Mouse (Mus musculus): ENCODE data around the gene Casc3.

Gene Casc3

DNA sequence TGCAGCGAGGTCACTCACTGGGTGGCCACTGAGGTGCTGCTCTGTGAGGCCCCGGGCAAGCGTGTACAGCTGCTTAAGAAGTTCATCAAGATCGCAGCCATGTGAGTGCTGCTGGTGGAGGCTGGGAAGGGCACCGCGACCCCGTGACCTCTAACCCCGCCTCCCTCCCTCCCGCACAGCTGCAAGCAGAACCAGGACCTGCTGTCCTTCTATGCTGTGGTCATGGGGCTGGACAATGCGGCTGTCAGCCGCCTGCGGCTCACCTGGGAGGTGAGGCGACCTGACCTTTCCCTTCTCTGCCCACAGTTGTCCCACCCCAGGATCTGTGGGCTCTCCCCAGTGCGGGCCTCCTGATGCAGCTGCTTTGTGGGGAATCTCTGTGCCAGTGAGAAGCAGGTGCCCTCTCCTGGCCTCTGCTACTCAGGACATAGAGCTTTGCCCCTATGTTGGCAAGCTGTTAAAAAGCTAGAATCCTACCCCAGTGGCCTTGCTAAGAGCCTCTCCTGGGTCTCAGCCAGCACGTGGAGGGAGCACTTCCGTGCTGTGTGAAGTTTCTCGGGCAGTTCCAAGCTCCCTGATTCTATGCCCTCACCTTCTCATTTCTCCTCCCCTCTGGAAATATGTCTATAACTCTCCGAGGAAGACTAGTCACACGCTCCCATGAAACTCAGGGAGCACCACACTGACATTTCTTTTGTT lies 44.6 kb downstream of the Casc3 start:
- in situ Hi-C loops (cut with MboI; ENCODE audit: low pct_unique_long_range_greater_than_20kb in 1 of 2, low sequenced_read_pairs in 2 of 2, unreplicated experiment in 1 of 2), result no loop called here

DNA sequence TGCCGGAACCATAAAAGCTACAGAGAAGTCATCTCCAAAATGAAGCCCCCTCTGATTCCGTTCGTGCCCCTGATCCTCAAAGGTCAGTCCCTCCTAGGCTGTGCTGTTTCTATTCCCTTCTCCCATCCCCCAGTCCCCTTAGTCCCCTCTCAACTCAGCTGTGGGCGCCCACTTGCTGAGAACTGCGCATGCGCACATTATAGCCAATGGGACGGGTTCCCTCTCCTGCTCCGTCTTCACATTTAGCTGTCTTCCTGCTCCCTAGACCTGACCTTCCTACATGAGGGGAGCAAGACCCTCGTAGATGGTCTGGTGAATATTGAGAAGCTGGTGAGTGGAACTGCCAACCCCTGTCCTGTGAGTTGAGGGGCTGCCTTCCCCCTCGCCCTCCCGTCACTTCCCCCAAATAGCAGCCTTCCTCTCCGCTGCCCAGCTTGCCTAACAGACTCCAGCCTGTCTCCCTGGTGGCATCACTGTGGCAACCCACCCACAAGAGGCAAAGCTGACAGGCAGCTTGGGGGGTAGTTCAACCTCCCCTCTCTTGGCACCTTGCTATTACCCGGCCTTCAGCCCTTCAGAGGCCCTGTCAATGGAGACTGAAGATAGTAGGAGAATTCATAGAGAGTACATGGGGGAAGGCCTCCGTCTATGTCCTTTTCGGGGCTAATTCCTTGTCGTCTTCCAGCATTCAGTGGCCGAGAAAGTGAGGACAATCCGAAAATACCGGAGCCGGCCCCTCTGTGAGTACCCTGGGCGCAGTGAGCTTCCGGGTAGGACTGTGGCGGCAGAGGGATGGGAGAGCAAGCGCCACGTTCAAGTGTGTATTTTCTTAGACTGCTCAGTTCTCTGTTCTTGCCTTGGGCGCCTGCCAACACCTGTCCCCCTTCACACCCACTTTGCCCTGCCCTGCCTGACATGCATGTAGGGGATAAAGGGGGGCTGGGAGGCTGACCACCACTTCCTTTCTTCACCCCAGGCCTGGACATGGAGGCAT lies 45.7 kb downstream of the Casc3 start:
- in situ Hi-C loops (cut with MboI; ENCODE audit: low pct_unique_long_range_greater_than_20kb in 1 of 2, low sequenced_read_pairs in 2 of 2, unreplicated experiment in 1 of 2), result no loop called here

DNA sequence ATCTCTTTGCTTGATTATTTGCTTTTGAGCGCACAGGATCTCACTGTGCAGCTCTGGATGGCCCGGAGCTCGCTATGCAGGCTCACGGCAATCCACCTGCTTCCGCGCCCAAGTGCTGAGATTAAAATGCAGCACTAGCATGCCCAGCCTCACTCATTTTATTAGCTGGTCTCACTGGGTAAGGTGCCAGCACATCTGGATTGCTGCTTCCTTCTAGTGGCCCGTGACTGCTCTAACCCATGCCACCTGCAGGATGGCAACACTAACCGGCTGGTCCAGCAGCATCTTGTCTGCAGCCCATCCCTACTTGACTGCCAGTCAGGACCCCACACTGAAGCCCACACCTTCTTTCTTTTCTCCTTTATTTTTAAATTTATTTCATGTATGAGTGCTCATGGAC lies 49.4 kb downstream of the Casc3 start:
- in situ Hi-C loops (cut with MboI; ENCODE audit: low pct_unique_long_range_greater_than_20kb in 1 of 2, low sequenced_read_pairs in 2 of 2, unreplicated experiment in 1 of 2), result no loop called here

DNA sequence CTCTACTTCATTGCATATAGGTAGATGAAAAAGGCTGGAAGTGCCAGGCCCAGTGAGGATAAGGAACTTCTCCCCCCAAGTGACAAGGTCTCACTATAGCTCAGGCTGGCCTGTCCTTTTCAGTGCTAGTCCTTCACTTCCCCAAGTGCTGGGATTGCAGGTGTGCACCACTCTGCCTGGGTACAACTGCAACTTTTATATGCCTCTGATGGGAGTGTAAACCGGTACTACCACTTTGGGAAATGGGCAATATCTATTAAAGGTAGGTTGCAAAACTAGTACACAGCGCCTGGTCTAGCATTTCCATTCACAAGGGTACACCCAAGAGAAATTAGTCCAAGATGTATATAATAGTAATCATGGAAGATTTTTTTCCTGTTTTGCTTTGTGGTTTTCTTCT lies 50.0 kb downstream of the Casc3 start:
- in situ Hi-C loops (cut with MboI; ENCODE audit: low pct_unique_long_range_greater_than_20kb in 1 of 2, low sequenced_read_pairs in 2 of 2, unreplicated experiment in 1 of 2), result no loop called here

DNA sequence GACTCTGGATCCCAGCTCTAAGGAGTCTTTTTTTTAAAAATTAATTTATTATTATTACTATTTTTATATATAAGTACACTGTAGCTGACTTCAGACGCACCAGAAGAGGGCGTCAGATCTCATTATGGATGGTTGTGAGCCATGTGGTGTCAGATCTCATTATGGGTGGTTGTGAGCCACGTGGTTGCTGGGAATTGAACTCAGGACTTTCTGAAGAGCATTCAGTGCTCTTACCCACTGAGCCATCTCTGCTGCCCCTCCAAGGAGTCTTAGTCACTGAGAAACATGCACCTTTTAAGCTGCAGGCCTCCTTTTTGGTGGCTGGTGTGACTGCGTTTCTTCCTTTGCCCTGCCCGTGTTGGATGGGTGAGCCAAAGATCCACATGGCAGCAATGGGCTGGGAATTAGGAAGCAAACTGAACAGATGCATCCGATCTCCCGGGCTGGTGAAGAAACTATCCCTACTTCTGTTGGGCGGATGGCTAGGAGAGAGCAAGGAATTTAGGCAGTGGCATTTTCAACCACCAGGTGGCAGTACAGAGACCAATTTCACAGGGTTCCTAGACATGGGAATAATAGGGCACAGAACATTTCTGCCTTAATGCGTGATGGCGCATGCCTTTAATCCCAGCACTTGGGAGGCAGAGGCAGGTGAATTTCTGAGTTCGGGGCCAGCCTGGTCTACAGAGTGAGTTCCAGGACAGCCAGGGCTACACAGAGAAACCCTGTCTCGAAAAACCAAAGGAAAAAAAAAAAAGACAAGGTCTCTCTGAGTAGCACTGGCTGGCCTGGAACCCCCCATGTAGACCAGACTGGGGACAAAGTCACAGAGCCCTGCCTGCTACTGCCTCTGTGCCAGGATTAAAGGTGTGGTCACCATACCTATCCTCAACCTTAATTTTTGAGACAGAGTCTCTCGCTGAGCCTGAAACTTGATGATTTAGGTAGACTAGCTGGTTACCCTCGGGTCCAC lies 54.3 kb downstream of the Casc3 start:
- in situ Hi-C loops (cut with MboI; ENCODE audit: low pct_unique_long_range_greater_than_20kb in 1 of 2, low sequenced_read_pairs in 2 of 2, unreplicated experiment in 1 of 2), result no loop called here

DNA sequence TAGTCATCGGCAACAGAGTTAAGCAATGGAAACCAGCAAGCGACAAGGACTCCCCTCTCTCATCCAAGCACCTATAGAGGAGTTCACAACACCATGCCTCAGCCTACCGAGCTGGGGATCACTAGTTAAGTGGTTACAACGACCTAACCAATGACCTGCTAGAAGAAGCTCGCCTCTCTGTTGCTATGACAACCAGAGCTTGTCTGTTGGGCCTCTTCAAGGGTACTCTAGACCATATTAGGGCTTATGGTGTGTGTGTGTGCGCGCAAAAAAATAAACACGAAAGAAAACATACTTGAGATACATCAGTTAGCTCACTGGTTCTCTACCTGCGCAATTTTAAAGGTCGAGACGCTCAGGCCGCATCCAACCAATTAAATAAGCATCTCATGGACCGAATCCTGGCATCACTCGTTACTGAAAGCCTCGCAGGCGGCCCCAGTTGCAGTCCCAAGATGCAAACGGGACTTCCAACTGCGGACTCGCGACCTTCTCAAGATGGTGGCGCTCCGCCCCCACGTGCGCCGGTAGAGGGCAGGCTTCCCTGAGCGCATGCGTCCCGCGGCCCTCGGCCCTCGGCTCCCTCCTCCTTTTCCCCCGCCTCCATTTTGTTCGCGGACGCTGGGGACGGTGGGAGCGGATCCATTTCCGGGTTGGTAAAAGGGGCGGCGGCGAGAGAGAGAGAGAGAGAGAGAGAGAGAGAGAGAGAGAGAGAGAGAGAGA lies 58.5 kb downstream of the Casc3 start, which contains the start of gene Wipf2:
Gene Wipf2 (plus strand): TSS at position 611 of the 723 bp plus-strand sequence.
- in situ Hi-C loops (cut with MboI; ENCODE audit: low pct_unique_long_range_greater_than_20kb in 1 of 2, low sequenced_read_pairs in 2 of 2, unreplicated experiment in 1 of 2), result no loop called here

DNA sequence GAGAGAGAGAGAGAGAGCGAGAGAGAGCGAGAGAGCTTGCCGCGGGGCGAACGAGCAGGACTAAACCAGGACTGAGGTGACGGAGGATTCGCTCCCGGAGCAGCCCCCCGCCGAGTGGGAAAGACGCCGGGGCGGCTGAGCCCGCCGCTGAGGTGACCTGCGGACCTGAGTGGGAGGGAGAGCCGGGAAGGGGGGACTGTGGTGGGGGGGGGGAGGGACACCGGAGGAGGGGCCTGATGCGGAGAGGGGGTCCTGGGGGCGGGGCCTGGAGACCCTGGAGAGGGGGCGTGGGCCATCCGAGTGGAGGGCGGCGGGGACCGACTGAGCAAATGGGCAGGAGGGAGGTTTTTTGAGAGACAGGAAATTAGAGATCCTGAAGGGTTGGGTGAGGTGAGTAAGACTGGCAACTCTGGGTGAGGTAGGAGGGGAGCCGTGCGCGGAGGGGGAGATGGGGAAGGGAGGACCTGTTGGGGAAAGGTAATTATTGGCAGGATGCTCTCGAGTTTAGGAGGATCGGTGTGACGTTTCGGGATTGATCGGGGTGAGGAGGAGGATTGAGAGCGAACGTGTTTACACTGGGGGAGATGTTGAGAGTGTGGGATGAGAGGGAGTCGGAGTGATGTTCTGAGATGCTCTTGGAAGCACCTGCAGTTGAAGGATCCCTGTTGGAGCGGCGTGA lies 59.2 kb downstream of the Casc3 start:
- in situ Hi-C loops (cut with MboI; ENCODE audit: low pct_unique_long_range_greater_than_20kb in 1 of 2, low sequenced_read_pairs in 2 of 2, unreplicated experiment in 1 of 2), result no loop called here

DNA sequence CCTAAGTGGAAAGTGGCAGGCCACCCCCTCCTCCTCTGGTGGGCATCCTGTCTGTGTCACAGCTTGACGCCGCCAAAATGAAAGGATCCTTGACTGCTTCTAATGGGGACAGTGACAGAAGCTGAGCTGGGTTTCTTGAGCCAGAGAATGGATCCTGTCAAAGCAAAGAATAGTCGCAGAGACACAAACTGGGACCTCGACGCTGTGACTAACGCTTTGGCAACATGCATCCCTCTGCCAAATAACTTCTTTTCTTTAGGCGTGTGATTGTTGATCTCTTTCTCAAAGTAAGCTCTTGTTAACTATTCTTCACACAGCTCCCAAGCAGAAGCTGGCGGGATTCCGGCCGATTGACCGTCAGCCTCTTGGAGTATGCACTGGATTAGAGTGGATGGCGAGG lies 62.6 kb downstream of the Casc3 start:
- in situ Hi-C loops (cut with MboI; ENCODE audit: low pct_unique_long_range_greater_than_20kb in 1 of 2, low sequenced_read_pairs in 2 of 2, unreplicated experiment in 1 of 2), result no loop called here

DNA sequence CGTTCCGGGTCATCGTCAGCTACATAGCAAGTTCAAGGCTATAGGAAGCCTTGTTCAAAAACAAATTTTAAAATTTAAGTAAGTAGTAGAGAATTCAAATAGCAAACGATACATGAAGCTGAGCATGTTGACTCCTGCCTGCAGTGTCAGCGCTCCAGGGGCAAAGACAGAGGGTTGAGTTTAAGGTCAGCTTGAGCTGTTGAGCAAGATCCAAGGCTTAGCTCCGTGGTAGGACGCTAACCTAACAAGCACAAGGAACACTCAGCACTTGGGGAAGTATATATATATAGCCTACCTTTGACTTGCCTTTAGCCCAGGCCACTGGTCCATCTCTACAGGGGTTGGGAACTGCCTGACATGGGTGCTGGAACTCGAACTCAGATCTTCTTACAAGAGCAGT lies 65.2 kb downstream of the Casc3 start:
- in situ Hi-C loops (cut with MboI; ENCODE audit: low pct_unique_long_range_greater_than_20kb in 1 of 2, low sequenced_read_pairs in 2 of 2, unreplicated experiment in 1 of 2), result no loop called here

DNA sequence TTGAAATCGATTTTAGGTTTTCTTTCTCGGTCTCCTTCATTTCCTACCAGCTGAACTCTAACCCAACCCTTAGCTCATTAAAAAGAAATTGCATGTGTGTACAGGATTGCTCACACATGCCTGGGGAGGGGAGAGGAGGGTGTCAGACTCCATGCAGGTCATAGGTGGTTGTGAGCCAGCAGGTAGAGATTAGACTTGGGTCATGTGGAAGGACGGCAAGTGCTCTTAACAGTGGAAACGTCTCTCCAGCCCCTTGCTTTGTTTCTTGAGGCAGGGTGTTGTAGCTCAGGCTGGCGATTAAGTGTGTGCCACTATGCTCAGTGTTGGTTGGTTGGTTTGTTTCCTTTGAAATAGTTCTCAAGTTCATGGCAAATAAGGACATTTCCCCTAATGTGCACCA lies 66.1 kb downstream of the Casc3 start:
- in situ Hi-C loops (cut with MboI; ENCODE audit: low pct_unique_long_range_greater_than_20kb in 1 of 2, low sequenced_read_pairs in 2 of 2, unreplicated experiment in 1 of 2), result no loop called here

DNA sequence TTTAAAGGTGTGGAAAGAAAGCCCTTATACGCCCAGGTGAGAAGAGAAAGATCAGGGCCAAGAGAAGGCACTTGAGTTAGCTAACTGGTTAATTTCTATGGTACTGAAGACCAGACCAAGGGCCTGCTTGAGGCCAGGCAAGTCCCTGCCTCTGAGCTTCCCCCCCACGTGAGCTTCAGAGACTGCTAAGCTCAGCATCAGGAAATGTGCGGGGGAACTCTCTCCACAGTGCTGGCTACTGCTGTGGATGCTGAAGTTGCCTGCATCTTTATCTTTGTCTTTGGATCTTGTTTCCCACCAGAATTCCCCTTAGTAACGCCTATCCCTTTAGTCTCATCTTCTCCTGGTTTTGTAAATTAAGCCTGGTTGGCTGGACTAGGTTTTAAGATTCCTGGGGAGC lies 66.7 kb downstream of the Casc3 start:
- in situ Hi-C loops (cut with MboI; ENCODE audit: low pct_unique_long_range_greater_than_20kb in 1 of 2, low sequenced_read_pairs in 2 of 2, unreplicated experiment in 1 of 2), result no loop called here

DNA sequence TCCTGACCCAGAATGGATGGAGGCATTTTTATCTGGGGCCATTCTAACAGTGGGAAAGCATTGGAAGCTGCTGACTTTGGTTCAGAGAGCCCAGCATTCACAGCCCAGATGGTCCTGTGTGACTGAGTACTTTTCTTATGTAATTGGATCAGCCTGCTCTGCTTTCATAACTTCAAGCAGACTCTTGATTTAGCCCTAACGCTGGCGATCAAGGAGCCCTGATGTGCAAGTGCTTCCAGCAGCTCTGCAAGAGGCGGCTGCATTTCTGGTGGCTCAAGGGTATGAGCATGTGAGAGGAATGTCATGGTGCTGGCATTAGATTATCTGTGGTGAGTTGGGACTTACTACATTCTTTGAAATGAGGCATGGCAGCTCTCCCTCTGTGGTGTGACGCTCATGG lies 67.3 kb downstream of the Casc3 start:
- in situ Hi-C loops (cut with MboI; ENCODE audit: low pct_unique_long_range_greater_than_20kb in 1 of 2, low sequenced_read_pairs in 2 of 2, unreplicated experiment in 1 of 2), result no loop called here

DNA sequence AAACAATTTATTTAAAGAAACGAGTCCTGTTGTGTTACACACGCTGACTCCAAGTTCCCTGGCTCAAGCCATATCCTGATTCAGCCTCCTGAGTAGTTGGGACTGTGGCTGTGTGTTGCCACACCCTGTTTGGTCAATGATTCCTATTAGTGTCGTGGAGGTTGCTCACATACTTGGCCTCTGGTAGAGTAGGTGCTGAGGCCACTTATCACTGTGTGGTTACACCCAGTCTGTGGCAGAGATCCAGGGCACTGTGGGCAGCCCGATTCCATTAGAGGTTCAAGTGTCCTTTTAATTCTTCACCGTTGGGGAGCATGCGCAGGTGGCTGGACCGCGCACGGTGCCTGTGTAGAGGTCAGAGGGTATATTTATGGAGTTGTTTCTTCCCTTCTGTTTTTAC lies 69.2 kb downstream of the Casc3 start:
- in situ Hi-C loops (cut with MboI; ENCODE audit: low pct_unique_long_range_greater_than_20kb in 1 of 2, low sequenced_read_pairs in 2 of 2, unreplicated experiment in 1 of 2), result no loop called here

DNA sequence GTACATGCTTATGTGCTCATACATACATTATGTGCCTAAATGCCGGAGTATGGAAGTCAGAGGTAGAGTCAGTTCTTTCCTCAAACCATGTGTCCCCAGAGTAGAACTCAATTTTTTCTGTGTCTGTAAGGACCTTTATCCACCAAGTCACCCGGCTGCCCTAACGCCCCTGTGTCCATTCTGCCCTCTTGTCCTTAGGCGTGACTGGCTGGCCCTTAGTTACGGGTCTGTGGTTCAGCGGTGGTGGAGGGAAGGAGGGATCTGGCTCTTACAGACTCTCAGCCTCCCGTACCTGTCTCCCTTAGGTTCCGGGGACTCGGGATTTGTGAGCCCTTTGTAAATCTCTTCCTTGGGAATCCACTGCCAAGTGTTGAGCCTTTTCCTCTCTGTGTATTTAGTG lies 72.3 kb downstream of the Casc3 start:
- in situ Hi-C loops (cut with MboI; ENCODE audit: low pct_unique_long_range_greater_than_20kb in 1 of 2, low sequenced_read_pairs in 2 of 2, unreplicated experiment in 1 of 2), result no loop called here

All from mouse embryonic stem cell (cell line).